Mouse (Mus musculus): ENCODE results near the gene Stx11.

DNA sequence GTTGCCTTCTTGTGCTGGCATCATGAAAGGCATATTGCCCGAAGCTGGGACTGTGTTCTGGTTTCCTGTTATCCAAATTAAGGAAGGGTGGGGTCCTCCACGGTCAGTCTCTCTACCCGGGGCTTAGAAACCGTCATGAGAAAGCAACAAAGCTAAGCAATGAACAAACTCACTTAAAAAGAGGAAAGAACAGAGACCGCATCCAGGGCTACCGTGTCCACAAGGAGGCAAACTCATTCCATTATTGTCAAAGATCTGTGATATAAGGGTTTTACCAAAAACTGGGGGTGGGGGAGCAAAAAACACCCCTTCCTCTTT lies 34.3 kb downstream of the Stx11 start:
- TF ChIP-seq TAL1 (conservative IDR thresholded peaks at IDR 0.05; ENCODE audit: low read depth, low read length) (no peak), CTCF (IDR thresholded peaks at IDR 0.05; ENCODE audit: low read depth, low read length) (no peak), GATA1 (IDR thresholded peaks at IDR 0.05; ENCODE audit: borderline replicate concordance, low read length) (no peak)

Measured in G1E (cell line).